In the genomic region with DNA sequence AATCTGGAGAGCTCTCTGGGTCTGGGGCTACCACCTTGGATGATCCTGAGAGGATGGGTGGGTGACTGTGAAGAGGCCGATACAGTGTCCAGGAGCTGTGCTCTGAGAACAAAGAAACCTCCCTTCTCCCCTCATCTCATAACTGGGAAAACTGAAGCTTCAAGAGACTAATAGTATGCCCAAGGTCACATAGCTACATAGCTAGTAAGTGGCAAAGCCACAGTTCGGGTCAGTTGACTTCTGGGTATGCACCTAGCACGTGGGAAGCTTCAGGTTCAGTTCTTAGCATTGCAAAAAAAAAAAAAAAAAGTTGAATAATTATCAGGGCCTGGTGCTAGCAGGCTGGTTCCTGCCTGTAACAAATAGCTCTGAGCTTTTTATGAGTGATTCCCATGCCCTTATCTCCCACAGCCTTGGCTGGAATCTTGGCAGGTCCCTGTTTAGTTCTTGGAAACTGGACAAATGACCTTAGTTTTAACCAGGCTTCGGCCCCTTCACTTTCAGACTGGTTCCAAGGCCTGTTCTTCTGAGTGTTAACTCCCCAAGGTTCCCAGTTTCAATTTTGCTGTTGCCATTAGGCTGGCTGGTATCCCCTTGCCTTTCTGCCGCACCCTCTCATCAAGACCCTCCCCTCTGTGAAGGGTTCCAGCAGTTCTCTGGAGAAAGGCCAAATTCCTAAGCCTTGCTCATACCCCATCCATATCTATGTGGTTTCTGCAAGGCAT, we compare ENCODE assay signal across 9 mouse cellular contexts. TPM values are rescaled to one million over a fixed set of nuclear protein-coding genes. Genes with fewer than 3 reads are reported as not detected.
A peak's percentile ranks its signal among the peaks of the same experiment; 100 is the strongest.
DNase-seq lines count a peak whose midpoint lies in the region; ATAC-seq and TF ChIP-seq lines count a peak whose summit lies in the region.
"Had no signal": no experiment of that assay in that cellular context is flagged by ENCODE, and none has a peak within 500 bp of the region (broad histone marks: within the 10 kb centered on the region; RNA-seq: fewer than 3 reads in every experiment).

No protein-coding gene starts in this region.

- CTCF ChIA-PET in Patski (lab: Charles Lee): interaction anchor here (0.9 to 1.5 kb wide), 2 partner anchors 21 to 219 kb away, joined by 3 to 15 read pairs; no protein-coding TSS in a partner anchor

- no peak for TF ChIP-seq CTCF in Patski (IDR thresholded peaks at IDR 0.05)

- POLR2A ChIA-PET in Patski (lab: Charles Lee): interaction anchor here (0.7 kb wide), 1 partner anchor 10 kb away, joined by 3 read pairs; no protein-coding TSS in a partner anchor

- intact Hi-C loops in heart, postnatal 36 days (cut with DNase I): no loop called here
- intact Hi-C loops in left cerebral cortex, postnatal 4 days (cut with DNase I): no loop called here

- peak; percentile 46 for DNase-seq in Patski (ENCODE audit: low read depth, low spot score)
- DNase-seq in adrenal gland, postnatal 36 days: peak; percentile 72 to 79
- DNase-seq in heart, postnatal 36 days: peak; percentile 50 to 63
- peak; percentile 37 for DNase-seq in lung, postnatal 14 days
- no peak for DNase-seq in left cerebral cortex, postnatal 4 days
- no peak for DNase-seq in left cerebral cortex, adult 11 months (ENCODE audit: low spot score)
- DNase-seq: layer of hippocampus, postnatal 36 days had no signal

- peak; percentile 93 for ATAC-seq in Patski
- no peak for ATAC-seq in megakaryocyte-erythroid progenitor cell, adult 5-6 weeks (replicated peaks; ENCODE audit: low FRiP score, low TSS enrichment, poor library complexity, severe bottlenecking)
- ATAC-seq: forebrain, embryonic 13.5 days had no signal

- H3K27me3 ChIP-seq in Patski: no peaks in the 10 kb centered on the region
- H3K27me3 ChIP-seq: forebrain, embryonic 13.5 days had no signal

- in situ Hi-C loops in Patski (cut with MboI; ENCODE audit: low pct_unique_long_range_greater_than_20kb): no loop called here

RNA-seq across cellular contexts. Expression of gene Prkar1a, which starts 7.5 kb away (rescaled TPM):
- polyA plus RNA-seq in Patski (2021): 258 TPM
- 100 to 1,000 TPM; 421 to 431 TPM for total RNA-seq in adrenal gland, postnatal 36 days (2021)
- total RNA-seq in heart, postnatal 36 days (2021): 100 to 1,000 TPM; 309 to 323 TPM
- total RNA-seq in left cerebral cortex, postnatal 4 days (2021): 100 to 1,000 TPM; 334 to 356 TPM
- total RNA-seq in megakaryocyte-erythroid progenitor cell, adult 5-6 weeks (2014; fragmentation: Nextera tagmentation): 93.1 and 106 TPM in 2 replicates
- 72.0 and 76.5 TPM in 2 replicates for total RNA-seq in megakaryocyte-erythroid progenitor cell, adult 5-6 weeks (2017)

RNA-seq across cellular contexts. Expression of gene Wipi1, which starts 29.9 kb away (rescaled TPM):
- polyA plus RNA-seq in Patski (2021): 36.7 TPM
- total RNA-seq in adrenal gland, postnatal 36 days (2021): 10 to 100 TPM; 26.8 to 56.0 TPM
- 100 to 1,000 TPM; 116 TPM for total RNA-seq in heart, postnatal 36 days (2021)
- total RNA-seq in left cerebral cortex, postnatal 4 days (2021): 10 to 100 TPM; 14.1 TPM
- 21.2 and 30.6 TPM in 2 replicates for total RNA-seq in megakaryocyte-erythroid progenitor cell, adult 5-6 weeks (2014; fragmentation: Nextera tagmentation)
- 5.9 and 9.0 TPM in 2 replicates for total RNA-seq in megakaryocyte-erythroid progenitor cell, adult 5-6 weeks (2017)

Comparison
In these comparisons a context has a peak if more than half of its experiments do, and no peak if none do; other contexts are left out.
1. DNase-seq: peak in Patski (single experiment), adrenal gland, postnatal 36 days (2 of 2), heart, postnatal 36 days (2 of 2) and lung, postnatal 14 days (single experiment); none in left cerebral cortex, postnatal 4 days (single experiment) and left cerebral cortex, adult 11 months (single experiment).